Mouse (Mus musculus) spleen, postnatal 4 days (tissue): ENCODE data around the gene Ube2h.

Experiments used
- DNase-seq, 2 experiments: peaks; one replicate each; pipeline ENCODE4 v3.0.0; 2022; ENCODE audit warnings: low spot score in 2 of 2

Ube2h gene

DNA sequence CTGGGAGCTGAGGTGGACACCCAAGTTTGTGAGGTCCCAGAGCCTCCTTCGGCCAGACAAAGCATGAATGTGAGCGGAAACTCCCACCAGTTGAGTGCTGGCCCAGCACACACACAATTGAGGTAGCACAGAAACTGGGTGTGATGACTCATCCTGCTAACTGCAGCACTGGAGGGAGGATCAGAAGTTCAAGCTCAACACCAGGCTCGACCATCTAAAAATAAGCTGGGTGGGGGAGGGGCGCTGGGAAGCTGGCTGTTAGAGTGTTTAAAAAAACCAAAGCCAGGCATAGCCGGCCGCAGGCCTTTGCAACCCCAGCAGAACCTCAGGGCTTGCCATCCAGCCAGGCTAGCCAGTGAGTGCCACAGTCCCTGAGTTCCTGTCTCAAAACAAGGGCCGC, 142.2 kb downstream of the Ube2h start:
- DNase-seq, result no peak

DNA sequence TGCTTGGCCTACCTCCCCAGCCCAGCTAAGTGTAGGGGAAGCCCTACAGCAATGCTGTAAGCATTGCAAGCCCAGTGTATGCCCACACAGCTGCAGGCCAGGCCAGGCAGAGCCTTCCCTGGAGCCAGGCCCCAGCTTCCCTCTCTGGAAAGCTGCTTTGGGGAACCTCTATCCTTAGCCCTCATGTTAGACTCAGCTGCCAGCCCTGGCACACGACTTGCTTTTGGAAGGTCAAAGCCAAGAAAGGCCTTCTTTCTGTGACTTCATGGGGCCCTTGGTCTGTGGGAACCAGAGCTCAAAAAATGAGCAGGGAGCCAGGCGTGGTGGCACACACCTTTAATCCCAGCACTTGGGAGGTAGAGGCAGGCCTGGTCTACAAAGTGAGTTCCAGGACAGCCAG, 142.7 kb downstream of the Ube2h start:
- DNase-seq, result no peak
